Mouse (Mus musculus) liver, adult 2 months (tissue): ENCODE measurements around the gene Evl. TPM values are rescaled to one million over a fixed set of nuclear protein-coding genes. Genes with fewer than 3 reads are reported as not detected.

Experiments
- DNase-seq: peaks from one replicate; pipeline ENCODE4 v3.0.0-alpha.2; 2011; ENCODE audit warnings: low read depth, low spot score; ENCODE audit errors: extremely low read depth
- H3K27ac ChIP-seq: fragments of 200-500 bp; replicated peaks from 2 replicates; pipeline ENCODE4 v1.5.1; 2012; ENCODE audit warnings: low read depth, mild to moderate bottlenecking, control low read depth, inconsistent platforms, low read length; ENCODE audit not compliant: insufficient read depth
- H3K27me3 ChIP-seq: fragments of 200-500 bp; 2 replicates; pipeline ENCODE4 v1.6.1; 2012; ENCODE audit warnings: mild to moderate bottlenecking, moderate library complexity, low read length, inconsistent platforms; ENCODE audit not compliant: control insufficient read depth, insufficient read depth
- H3K36me3 ChIP-seq: fragments of 200-500 bp; 2 replicates; pipeline ENCODE4 v1.6.1; 2012; ENCODE audit warnings: low read length, inconsistent platforms; ENCODE audit not compliant: control insufficient read depth, insufficient read depth
- H3K4me1 ChIP-seq: fragments of 200-500 bp; 2 replicates; pipeline ENCODE4 v1.6.1; 2011; ENCODE audit warnings: low read length; ENCODE audit not compliant: control insufficient read depth, insufficient read depth
- H3K4me3 ChIP-seq: fragments of 200-500 bp; 2 replicates; pipeline ENCODE4 v1.5.1; 2011; ENCODE audit warnings: low read depth, mild to moderate bottlenecking, control low read depth, low read length, moderate library complexity; ENCODE audit not compliant: insufficient read depth
- H3K79me2 ChIP-seq: fragments of 200-500 bp; 2 replicates; pipeline ENCODE4 v1.6.1; 2012; ENCODE audit warnings: inconsistent platforms, mild to moderate bottlenecking, low read length, moderate library complexity; ENCODE audit not compliant: control insufficient read depth, insufficient read depth
- H3K9ac ChIP-seq: fragments of 200-500 bp; 2 replicates; pipeline ENCODE4 v1.6.1; 2012; ENCODE audit warnings: low read depth, mild to moderate bottlenecking, control low read depth, inconsistent platforms, low read length
- CTCF ChIP-seq: fragments of 200-500 bp; IDR thresholded peaks from 2 replicates; pipeline ENCODE4 v1.5.1; 2011; ENCODE audit warnings: low read depth, low read length, control low read depth
- POLR2A ChIP-seq: fragments of 200-500 bp; IDR thresholded peaks from 2 replicates; pipeline ENCODE4 v1.6.1; 2011; ENCODE audit warnings: low read length, control low read depth; ENCODE audit not compliant: insufficient read depth; ENCODE audit errors: extremely low read depth
- WGBS: fragments of 180-500 bp; shearing (Covaris S2); methylation state at CpG from one replicate; pipeline ENCODE4 v1.1.7; 2018; 5-methylcytosine and 5-hydroxymethylcytosine counted together
- polyA plus RNA-seq: library from polyadenylated mRNA; depleted of rRNA; stranded (reverse); fragments of >200 nt; gene quantifications from 2 replicates; pipeline ENCODE4 v1.2.3, GENCODE M21; 2012
- total RNA-seq: library from RNA; depleted of rRNA; stranded (reverse); fragments of >200 nt; gene quantifications from 2 replicates; pipeline ENCODE4 v1.2.3, GENCODE M21; 2014

Evl gene
- total and polyA plus RNA-seq, 2 experiments, result 5.3 to 6.9 TPM

GRCm38 (mm10) chr12:108686926-108687325 is 132.4 kb downstream of the Evl start:
- H3K79me2 ChIP-seq, result no peaks in the 10 kb centered on the region
- no peak for DNase-seq
- no peak overlapping the region for H3K9ac ChIP-seq
- peak; percentile 46 for TF ChIP-seq CTCF
- TF ChIP-seq POLR2A, result no peak
- 81% methylated on average over 6 of the region's 6 CpGs for WGBS
- H3K27ac ChIP-seq, result no peak overlapping the region
- H3K27me3 ChIP-seq, result no peaks in the 10 kb centered on the region
- H3K4me1 ChIP-seq, result no peaks in the 10 kb centered on the region
- H3K4me3 ChIP-seq, result no peak overlapping the region
- H3K36me3 ChIP-seq, result no peaks in the 10 kb centered on the region

GRCm38 (mm10) chr12:108689167-108689566 is 134.6 kb downstream of the Evl start:
- H3K36me3 ChIP-seq, result no peaks in the 10 kb centered on the region
- H3K9ac ChIP-seq, result no peak overlapping the region
- no peaks in the 10 kb centered on the region for H3K79me2 ChIP-seq
- peak; percentile 50; the same call in 1 of the 2 replicates for TF ChIP-seq CTCF
- no peak for TF ChIP-seq POLR2A
- peaks cover 2% of the 10 kb centered on the region; the same call in 1 of the 2 replicates for H3K4me1 ChIP-seq
- no peak overlapping the region for H3K27ac ChIP-seq
- H3K27me3 ChIP-seq, result no peaks in the 10 kb centered on the region
- WGBS, result 82% methylated on average over 9 of the region's 9 CpGs
- DNase-seq, result no peak
- no peak overlapping the region for H3K4me3 ChIP-seq

- no peak for DNase-seq
- Histone ChIP-seq H3K4me3 (no peak overlapping the region), H3K79me2 (no peaks in the 10 kb centered on the region), H3K9ac (no peak overlapping the region), H3K27ac (no peak overlapping the region), H3K27me3 (no peaks in the 10 kb centered on the region), H3K4me1 (peaks cover 4% of the 10 kb centered on the region; the same call in 1 of the 2 replicates), H3K36me3 (no peaks in the 10 kb centered on the region)
- 81% methylated on average over 9 of the region's 9 CpGs for WGBS
- TF ChIP-seq POLR2A (no peak), CTCF (no peak)
Measured at GRCm38 (mm10) chr12:108690529-108690928, 136.0 kb downstream of the Evl start.

- no peak overlapping the region for H3K4me3 ChIP-seq
- no peaks in the 10 kb centered on the region for H3K36me3 ChIP-seq
- WGBS, result 45% methylated on average over 2 of the region's 2 CpGs
- peaks cover 4% of the 10 kb centered on the region; the same call in 1 of the 2 replicates for H3K4me1 ChIP-seq
- no peaks in the 10 kb centered on the region for H3K27me3 ChIP-seq
- H3K9ac ChIP-seq, result no peak overlapping the region
- H3K27ac ChIP-seq, result no peak overlapping the region
- DNase-seq, result peak; percentile 60
- no peaks in the 10 kb centered on the region for H3K79me2 ChIP-seq
- no peak for TF ChIP-seq POLR2A
- no peak for TF ChIP-seq CTCF
Measured at GRCm38 (mm10) chr12:108693592-108693991, 139.1 kb downstream of the Evl start.

GRCm38 (mm10) chr12:108694223-108694622 is 139.7 kb downstream of the Evl start:
- Histone ChIP-seq H3K4me1 (peaks cover 4% of the 10 kb centered on the region; the same call in 1 of the 2 replicates), H3K36me3 (no peaks in the 10 kb centered on the region), H3K9ac (no peak overlapping the region), H3K27me3 (no peaks in the 10 kb centered on the region), H3K4me3 (no peak overlapping the region), H3K27ac (no peak overlapping the region), H3K79me2 (no peaks in the 10 kb centered on the region)
- TF ChIP-seq CTCF, result no peak
- no peak for TF ChIP-seq POLR2A
- DNase-seq, result peak; percentile 83
- WGBS, result 43% methylated on average over 1 of the region's 1 CpGs

- no peak for DNase-seq
- 88% methylated on average over 11 of the region's 11 CpGs for WGBS
- Histone ChIP-seq H3K27ac (no peak overlapping the region), H3K4me3 (no peak overlapping the region), H3K27me3 (peaks cover 7% of the 10 kb centered on the region), H3K4me1 (peaks cover 2% of the 10 kb centered on the region; the same call in 1 of the 2 replicates), H3K36me3 (no peaks in the 10 kb centered on the region), H3K9ac (no peak overlapping the region), H3K79me2 (no peaks in the 10 kb centered on the region)
- TF ChIP-seq POLR2A, result no peak
- TF ChIP-seq CTCF, result no peak
Measured at GRCm38 (mm10) chr12:108698697-108699471, 144.4 kb downstream of the Evl start.
